Mouse (Mus musculus): ENCODE data around the gene Myo3a. TPM values are rescaled to one million over a fixed set of nuclear protein-coding genes. Genes with fewer than 3 reads are reported as not detected.
"Not testable (repeated sequence)": the region's sequence is repeated elsewhere in the genome, so short reads cannot be mapped to it uniquely, and the experiment has no call there.

Gene Myo3a
- polyA plus RNA-seq, 1 experiment from 2014 or later, result not detected

GRCm38 (mm10) chr2:22548421-22548820 is 321.1 kb downstream of the Myo3a start:
- no peak overlapping the region for H3K4me2 ChIP-seq
- H3K9me3 ChIP-seq, result no peaks in the 10 kb centered on the region
- H3K4me3 ChIP-seq, result no peak overlapping the region
- no peak overlapping the region for H3K27ac ChIP-seq
- 79% methylated on average over 6 of the region's 6 CpGs for WGBS
- no peak overlapping the region for H3K9ac ChIP-seq
- no peaks in the 10 kb centered on the region for H3K4me1 ChIP-seq
- no peaks in the 10 kb centered on the region for H3K36me3 ChIP-seq
- H3K27me3 ChIP-seq, result no peaks in the 10 kb centered on the region
- ATAC-seq (ENCODE audit: borderline replicate concordance, extremely low read depth, low FRiP score, low TSS enrichment), result no peak

DNA sequence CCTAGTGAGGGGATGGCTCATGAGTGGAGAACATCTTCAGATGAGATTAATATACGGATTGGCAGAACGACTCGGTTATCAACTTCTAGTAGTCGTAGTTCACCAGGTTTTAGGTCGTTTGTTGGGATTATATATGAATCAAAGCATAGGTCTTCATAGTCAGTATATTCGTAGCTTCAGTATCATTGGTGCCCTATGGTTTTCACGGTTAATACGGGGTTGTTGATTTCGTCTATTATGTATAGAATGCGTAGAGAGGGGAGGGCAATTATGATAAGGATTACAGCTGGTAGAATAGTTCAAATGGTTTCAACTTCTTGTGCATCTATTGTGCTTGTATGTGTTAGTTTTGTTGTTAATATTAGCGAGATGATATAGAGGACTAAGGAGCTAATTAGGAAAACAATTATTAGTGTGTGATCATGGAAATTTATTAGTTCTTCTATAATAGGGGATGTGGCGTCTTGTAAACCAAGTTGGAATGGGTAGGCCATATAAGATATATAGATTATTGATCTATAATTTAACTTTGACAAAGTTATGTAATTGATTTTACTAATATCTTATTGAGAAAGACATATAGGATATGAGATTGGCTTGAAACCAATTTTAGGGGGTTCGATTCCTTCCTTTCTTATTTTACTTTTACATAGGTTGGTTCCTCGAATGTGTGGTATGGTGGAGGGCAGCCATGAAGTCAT is 360.3 kb downstream of the Myo3a start:
- H3K9me3 ChIP-seq, H3K27ac ChIP-seq, H3K4me1 ChIP-seq, H3K36me3 ChIP-seq, H3K4me3 ChIP-seq, H3K27me3 ChIP-seq, H3K4me2 ChIP-seq, H3K9ac ChIP-seq: not testable (repeated sequence)
- ATAC-seq (ENCODE audit: borderline replicate concordance, extremely low read depth, low FRiP score, low TSS enrichment), result peak; percentile 83
- WGBS, result 83% methylated on average over 14 of the region's 14 CpGs

- not testable (repeated sequence) for H3K9ac ChIP-seq, H3K4me3 ChIP-seq, H3K9me3 ChIP-seq, H3K27ac ChIP-seq, H3K4me2 ChIP-seq, H3K4me1 ChIP-seq, H3K27me3 ChIP-seq, H3K36me3 ChIP-seq
- peak; percentile 51 for ATAC-seq (ENCODE audit: borderline replicate concordance, extremely low read depth, low FRiP score, low TSS enrichment)
- WGBS, result 76% methylated on average over 5 of the region's 5 CpGs
Observed at GRCm38 (mm10) chr2:22588170-22588541, 360.9 kb downstream of the Myo3a start.

GRCm38 (mm10) chr2:22588673-22589381 is 361.5 kb downstream of the Myo3a start:
- H3K36me3 ChIP-seq, H3K27ac ChIP-seq: not testable (repeated sequence)

GRCm38 (mm10) chr2:22589382-22590205 is 362.3 kb downstream of the Myo3a start:
- H3K9ac ChIP-seq, H3K4me3 ChIP-seq, H3K4me2 ChIP-seq, H3K36me3 ChIP-seq, H3K27ac ChIP-seq, H3K27me3 ChIP-seq, H3K4me1 ChIP-seq, H3K9me3 ChIP-seq: not testable (repeated sequence)
- peak; percentile 90 for ATAC-seq (ENCODE audit: borderline replicate concordance, extremely low read depth, low FRiP score, low TSS enrichment)
- WGBS, result 83% methylated on average over 16 of the region's 17 CpGs

More at GRCm38 (mm10) chr2:22588673-22589381, 361.5 kb downstream of the Myo3a start:
- not testable (repeated sequence) for H3K9ac ChIP-seq, H3K4me3 ChIP-seq, H3K9me3 ChIP-seq, H3K27me3 ChIP-seq, H3K4me1 ChIP-seq, H3K4me2 ChIP-seq
- peak; percentile 94 for ATAC-seq (ENCODE audit: borderline replicate concordance, extremely low read depth, low FRiP score, low TSS enrichment)
- 75% methylated on average over 12 of the region's 12 CpGs for WGBS

- no peak for ATAC-seq (ENCODE audit: borderline replicate concordance, extremely low read depth, low FRiP score, low TSS enrichment)
- no peaks in the 10 kb centered on the region for H3K9me3 ChIP-seq
- H3K27me3 ChIP-seq, result no peaks in the 10 kb centered on the region
- no peak overlapping the region for H3K4me3 ChIP-seq
- H3K27ac ChIP-seq, result no peak overlapping the region
- H3K9ac ChIP-seq, result no peak overlapping the region
- H3K4me1 ChIP-seq, result no peaks in the 10 kb centered on the region
- no peak overlapping the region for H3K4me2 ChIP-seq
- H3K36me3 ChIP-seq, result no peaks in the 10 kb centered on the region
Observed at GRCm38 (mm10) chr2:22590206-22590490, 362.8 kb downstream of the Myo3a start.

GRCm38 (mm10) chr2:22617951-22618350 is 390.6 kb downstream of the Myo3a start:
- H3K9me3 ChIP-seq, result no peaks in the 10 kb centered on the region
- H3K27me3 ChIP-seq, result peaks cover 52% of the 10 kb centered on the region
- 8% methylated on average over 9 of the region's 9 CpGs for WGBS
- peaks cover 11% of the 10 kb centered on the region; the same call in 1 of the 2 replicates for H3K4me1 ChIP-seq
- H3K27ac ChIP-seq, result no peak overlapping the region
- no peak overlapping the region for H3K9ac ChIP-seq
- H3K4me2 ChIP-seq, result no peak overlapping the region
- no peak for ATAC-seq (ENCODE audit: borderline replicate concordance, extremely low read depth, low FRiP score, low TSS enrichment)
- no peak overlapping the region for H3K4me3 ChIP-seq
- no peaks in the 10 kb centered on the region for H3K36me3 ChIP-seq

DNA sequence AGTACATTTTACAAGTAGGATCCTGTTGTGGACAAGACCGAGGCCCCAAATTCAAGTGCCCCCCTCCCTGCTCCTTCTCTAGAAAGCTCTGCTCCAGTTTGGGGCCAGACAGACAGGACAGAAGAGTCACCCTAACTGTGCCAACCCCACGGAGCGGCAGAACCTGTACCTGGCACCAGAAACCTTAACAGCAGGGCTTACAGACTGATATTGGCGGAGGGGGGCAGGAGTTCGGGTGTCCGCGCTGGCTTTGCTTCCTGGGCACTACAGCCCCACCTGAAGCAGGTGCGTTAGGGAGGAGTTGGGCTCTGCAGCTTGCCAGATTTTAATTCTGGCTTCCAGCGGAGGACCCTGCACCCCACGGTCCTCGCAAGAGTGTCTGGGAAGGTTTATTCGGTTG is 392.1 kb downstream of the Myo3a start:
- Histone ChIP-seq H3K4me1 (peaks cover 19% of the 10 kb centered on the region; the same call in 1 of the 2 replicates), H3K27me3 (peaks cover 67% of the 10 kb centered on the region), H3K9ac (no peak overlapping the region), H3K4me3 (no peak overlapping the region), H3K9me3 (no peaks in the 10 kb centered on the region), H3K36me3 (no peaks in the 10 kb centered on the region), H3K4me2 (no peak overlapping the region), H3K27ac (no peak overlapping the region)
- ATAC-seq (ENCODE audit: borderline replicate concordance, extremely low read depth, low FRiP score, low TSS enrichment), result no peak
- WGBS, result 3% methylated on average over 12 of the region's 12 CpGs

DNA sequence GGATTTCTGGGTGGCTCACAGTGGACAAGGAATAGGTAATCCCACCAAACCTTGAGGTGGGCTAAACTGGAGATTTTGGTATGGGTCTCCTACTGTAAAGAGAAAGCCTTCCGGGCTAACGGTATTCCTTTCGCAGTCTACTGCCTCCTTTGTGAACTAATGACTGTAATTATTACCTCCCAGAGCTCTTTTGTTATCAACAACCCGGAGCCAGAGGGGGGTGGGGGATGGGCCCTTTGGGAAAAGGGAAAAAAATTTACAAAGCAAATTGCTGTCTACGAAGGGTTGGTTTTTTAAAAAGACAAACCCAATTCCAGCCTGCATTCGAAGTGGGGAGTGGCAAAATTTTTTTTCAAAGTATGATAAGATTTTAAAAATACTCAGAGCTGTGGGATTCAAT is 392.7 kb downstream of the Myo3a start:
- no peak overlapping the region for H3K4me2 ChIP-seq
- no peak overlapping the region for H3K9ac ChIP-seq
- no peaks in the 10 kb centered on the region for H3K36me3 ChIP-seq
- H3K4me1 ChIP-seq, result peaks cover 19% of the 10 kb centered on the region; the same call in 1 of the 2 replicates
- ATAC-seq (ENCODE audit: borderline replicate concordance, extremely low read depth, low FRiP score, low TSS enrichment), result no peak
- no peak overlapping the region for H3K27ac ChIP-seq
- 2% methylated on average over 6 of the region's 6 CpGs for WGBS
- no peaks in the 10 kb centered on the region for H3K9me3 ChIP-seq
- peaks cover 73% of the 10 kb centered on the region for H3K27me3 ChIP-seq
- H3K4me3 ChIP-seq, result no peak overlapping the region

GRCm38 (mm10) chr2:22620534-22620933 is 393.2 kb downstream of the Myo3a start:
- ATAC-seq (ENCODE audit: borderline replicate concordance, extremely low read depth, low FRiP score, low TSS enrichment), result no peak
- 3% methylated on average over 7 of the region's 7 CpGs for WGBS
- H3K27ac ChIP-seq, result no peak overlapping the region

GRCm38 (mm10) chr2:22620978-22621827 is 393.9 kb downstream of the Myo3a start:
- ATAC-seq (ENCODE audit: borderline replicate concordance, extremely low read depth, low FRiP score, low TSS enrichment), result no peak
- peak overlapping the region; percentile 28; the same call in 1 of the 2 replicates for H3K4me3 ChIP-seq
- no peak overlapping the region for H3K9ac ChIP-seq
- WGBS, result 5% methylated on average over 20 of the region's 20 CpGs
- H3K27ac ChIP-seq, result no peak overlapping the region
- H3K36me3 ChIP-seq, result no peaks in the 10 kb centered on the region
- H3K4me2 ChIP-seq, result peak overlapping the region; percentile 59; the same call in 1 of the 2 replicates
- H3K27me3 ChIP-seq, result peaks cover 85% of the 10 kb centered on the region
- H3K9me3 ChIP-seq, result no peaks in the 10 kb centered on the region
- peaks cover 19% of the 10 kb centered on the region; the same call in 1 of the 2 replicates for H3K4me1 ChIP-seq

More at GRCm38 (mm10) chr2:22620534-22620933, 393.2 kb downstream of the Myo3a start:
- Histone ChIP-seq H3K9me3 (no peaks in the 10 kb centered on the region), H3K36me3 (no peaks in the 10 kb centered on the region), H3K4me3 (no peak overlapping the region), H3K9ac (no peak overlapping the region), H3K4me1 (peaks cover 19% of the 10 kb centered on the region; the same call in 1 of the 2 replicates), H3K4me2 (no peak overlapping the region), H3K27me3 (peaks cover 78% of the 10 kb centered on the region)

Measured in lung, embryonic 15.5 days (tissue).